Mouse (Mus musculus) thymus, adult 2 months (tissue): ENCODE measurements around the gene C9orf72. TPM values are rescaled to one million over a fixed set of nuclear protein-coding genes. Genes with fewer than 3 reads are reported as not detected.

Source experiments
- DNase-seq: peaks from one replicate; pipeline ENCODE4 v3.0.0; 2021
- H3K27ac ChIP-seq: fragments of 200-500 bp; 2 replicates; pipeline ENCODE4 v1.5.1; 2012; ENCODE audit warnings: low read length, control low read depth; ENCODE audit not compliant: control insufficient read depth, insufficient read depth
- H3K27me3 ChIP-seq: fragments of 200-500 bp; 2 replicates; pipeline ENCODE4 v1.6.1; 2012; ENCODE audit warnings: mild to moderate bottlenecking, low read length, moderate library complexity, mixed read lengths; ENCODE audit not compliant: control insufficient read depth, insufficient read depth
- H3K36me3 ChIP-seq: fragments of 200-500 bp; 2 replicates; pipeline ENCODE4 v1.6.1; 2012; ENCODE audit warnings: mild to moderate bottlenecking, low read length, moderate library complexity; ENCODE audit not compliant: control insufficient read depth, insufficient read depth
- H3K4me1 ChIP-seq: fragments of 200-500 bp; replicated peaks from 2 replicates; pipeline ENCODE4 v1.6.1; 2012; ENCODE audit warnings: low read length; ENCODE audit not compliant: control insufficient read depth, insufficient read depth
- H3K4me3 ChIP-seq: fragments of 200-500 bp; 2 replicates; pipeline ENCODE4 v1.5.1; 2012; ENCODE audit warnings: mild to moderate bottlenecking, low read length, control low read depth, moderate library complexity; ENCODE audit not compliant: control insufficient read depth, insufficient read depth
- CTCF ChIP-seq: fragments of 200-500 bp; IDR thresholded peaks from 2 replicates; pipeline ENCODE4 v1.5.1; 2012; ENCODE audit warnings: mild to moderate bottlenecking, control low read depth, low read length, moderate library complexity, borderline replicate concordance; ENCODE audit not compliant: control insufficient read depth, poor library complexity, insufficient read depth; ENCODE audit errors: extremely low read depth
- POLR2A ChIP-seq: fragments of 200-500 bp; IDR thresholded peaks from 2 replicates; pipeline ENCODE4 v1.6.1; 2012; ENCODE audit warnings: mild to moderate bottlenecking, low read length, control low read depth, moderate library complexity; ENCODE audit not compliant: control insufficient read depth, poor library complexity, insufficient read depth; ENCODE audit errors: extremely low read depth
- WGBS: fragments of 180-500 bp; shearing (Covaris S2); methylation state at CpG from one replicate; pipeline ENCODE4 v1.1.7; 2018; 5-methylcytosine and 5-hydroxymethylcytosine counted together
- polyA plus RNA-seq: library from polyadenylated mRNA; depleted of rRNA; stranded (reverse); fragments of >200 nt; gene quantifications from 2 replicates; pipeline ENCODE4 v1.2.3, GENCODE M21; 2012

C9orf72 gene
- polyA plus RNA-seq, 1 experiment, result 9.3 TPM

DNA sequence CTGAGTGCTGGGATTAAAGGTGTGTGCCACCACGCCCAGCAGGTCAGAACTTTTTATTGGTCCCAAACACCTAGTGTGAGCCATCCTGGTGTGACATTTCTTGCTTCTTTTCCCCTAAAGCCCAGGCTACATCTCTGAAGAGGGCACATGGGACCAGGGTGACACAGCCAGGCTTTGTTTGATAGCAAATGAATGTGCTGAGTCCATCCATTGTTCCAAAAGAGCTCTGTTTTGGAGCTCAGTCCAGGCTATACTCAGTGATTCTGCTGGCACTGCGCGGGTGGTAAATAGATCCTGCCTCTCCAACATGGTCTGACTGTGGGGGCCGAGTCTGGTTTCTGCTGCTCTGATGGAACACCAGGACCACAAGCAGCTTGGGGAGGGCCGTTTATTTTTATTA, 58.1 kb downstream of the C9orf72 start:
- H3K4me1 ChIP-seq, result no peaks in the 10 kb centered on the region
- H3K27me3 ChIP-seq, result no peaks in the 10 kb centered on the region
- no peaks in the 10 kb centered on the region for H3K36me3 ChIP-seq
- 70% methylated on average over 5 of the region's 5 CpGs for WGBS
- no peak overlapping the region for H3K27ac ChIP-seq
- H3K4me3 ChIP-seq, result no peak overlapping the region
- no peak for DNase-seq
- TF ChIP-seq POLR2A, result no peak
- TF ChIP-seq CTCF, result no peak

- WGBS, result 38% methylated on average over 3 of the region's 3 CpGs
- Histone ChIP-seq H3K27ac (no peak overlapping the region), H3K4me1 (no peaks in the 10 kb centered on the region), H3K36me3 (no peaks in the 10 kb centered on the region), H3K27me3 (no peaks in the 10 kb centered on the region), H3K4me3 (no peak overlapping the region)
- DNase-seq, result no peak
- no peak for TF ChIP-seq CTCF
- no peak for TF ChIP-seq POLR2A
These were observed 60.0 kb downstream of the C9orf72 start for GRCm38 (mm10) chr4:35165947-35166346.

GRCm38 (mm10) chr4:35165275-35165674, 60.7 kb downstream of the C9orf72 start:
- H3K36me3 ChIP-seq, result no peaks in the 10 kb centered on the region
- TF ChIP-seq CTCF (no peak), POLR2A (no peak)
- no peak overlapping the region for H3K27ac ChIP-seq
- DNase-seq, result no peak
- H3K27me3 ChIP-seq, result no peaks in the 10 kb centered on the region
- H3K4me3 ChIP-seq, result no peak overlapping the region
- no peaks in the 10 kb centered on the region for H3K4me1 ChIP-seq
- 95% methylated on average over 2 of the region's 2 CpGs for WGBS

- no peaks in the 10 kb centered on the region for H3K27me3 ChIP-seq
- H3K4me3 ChIP-seq, result no peak overlapping the region
- WGBS, result 57% methylated on average over 11 of the region's 11 CpGs
- TF ChIP-seq CTCF (no peak), POLR2A (no peak)
- H3K36me3 ChIP-seq, result no peaks in the 10 kb centered on the region
- DNase-seq, result no peak
- H3K27ac ChIP-seq, result no peak overlapping the region
- H3K4me1 ChIP-seq, result peaks cover 7% of the 10 kb centered on the region; the same call in 1 of the 2 replicates
These were observed 68.2 kb downstream of the C9orf72 start for GRCm38 (mm10) chr4:35157815-35158214.

GRCm38 (mm10) chr4:35156751-35157611, 69.0 kb downstream of the C9orf72 start, which contains the start of gene Mob3b:
TSS of gene Mob3b (minus strand) at chr4:35157484.
- TF ChIP-seq POLR2A (peak; percentile 5; the same call in 1 of the 2 replicates), CTCF (peak; percentile 90; the same call in 1 of the 2 replicates)
- Histone ChIP-seq H3K27ac (no peak within 1 kb of the TSS), H3K27me3 (no peaks in the 10 kb centered on the region), H3K36me3 (no peaks in the 10 kb centered on the region), H3K4me1 (peaks cover 7% of the 10 kb centered on the region; the same call in 1 of the 2 replicates), H3K4me3 (peak within 1 kb of the TSS; percentile 64)
- under 1% methylated on average over 50 of the region's 50 CpGs for WGBS
- DNase-seq, result peak; percentile 94

DNA sequence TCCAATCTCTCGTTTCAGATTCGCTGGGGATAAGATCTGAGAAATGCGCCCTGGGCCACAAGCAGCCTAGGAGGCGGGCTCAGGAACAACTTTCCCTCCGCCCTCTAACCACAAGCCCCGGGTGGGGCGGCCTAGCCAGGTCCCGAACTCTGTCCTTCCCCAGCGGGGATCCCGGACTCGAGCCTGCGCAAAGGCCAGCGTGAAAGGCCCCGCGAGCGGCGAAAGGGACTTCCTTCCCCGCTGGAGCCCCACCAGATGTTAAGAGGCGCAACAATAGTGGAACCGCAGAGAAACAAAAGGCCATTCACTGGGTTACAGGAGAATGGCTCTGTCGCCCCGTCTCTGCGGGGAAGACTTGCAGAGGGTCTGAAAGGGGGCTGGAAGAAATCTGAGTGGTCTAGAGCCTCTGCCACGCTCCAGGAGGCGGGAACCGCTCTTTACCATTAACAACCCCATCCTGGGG, 69.8 kb downstream of the C9orf72 start:
- Histone ChIP-seq H3K4me3 (peak overlapping the region; percentile 64), H3K27me3 (no peaks in the 10 kb centered on the region), H3K4me1 (peaks cover 7% of the 10 kb centered on the region; the same call in 1 of the 2 replicates), H3K36me3 (no peaks in the 10 kb centered on the region), H3K27ac (no peak overlapping the region)
- TF ChIP-seq CTCF (0 out of 2 replicates have a peak, but pooled peaks have one; percentile 18), POLR2A (peak; percentile 14; the same call in 1 of the 2 replicates)
- WGBS, result under 1% methylated on average over 26 of the region's 26 CpGs
- peak; percentile 72 for DNase-seq

GRCm38 (mm10) chr4:35155132-35155922, 70.6 kb downstream of the C9orf72 start:
- H3K27me3 ChIP-seq, result no peaks in the 10 kb centered on the region
- no peak for TF ChIP-seq CTCF
- TF ChIP-seq POLR2A, result no peak; the same call in 1 of the 2 replicates
- peaks cover 7% of the 10 kb centered on the region; the same call in 1 of the 2 replicates for H3K4me1 ChIP-seq
- peak; percentile 71 for DNase-seq
- H3K4me3 ChIP-seq, result peak overlapping the region; percentile 64
- WGBS, result 32% methylated on average over 20 of the region's 20 CpGs
- H3K27ac ChIP-seq, result no peak overlapping the region
- no peaks in the 10 kb centered on the region for H3K36me3 ChIP-seq
